Mouse (Mus musculus): ENCODE data around the gene Cdh13.

DNA sequence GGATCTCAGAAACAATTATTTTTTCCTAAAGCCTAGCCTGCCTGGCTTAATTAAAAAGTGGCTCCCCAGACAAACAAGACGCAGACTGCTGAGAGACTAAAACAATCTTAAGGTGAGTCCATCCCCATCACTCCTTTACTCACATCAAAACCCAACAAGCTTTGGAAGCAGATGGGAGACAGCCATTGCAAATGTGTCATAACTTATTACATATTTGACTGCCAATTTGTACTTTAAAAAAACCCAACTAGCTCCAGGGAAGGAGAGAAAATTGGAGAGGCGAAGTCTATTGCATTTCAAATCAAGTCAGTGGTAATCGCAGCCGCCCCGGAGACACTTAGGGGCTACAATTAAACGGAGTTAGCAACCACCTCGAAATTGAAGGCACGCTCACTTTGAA, 801.5 kb downstream of the Cdh13 start:
- TF ChIP-seq CTCF (IDR thresholded peaks at IDR 0.05; ENCODE audit: control insufficient read depth, insufficient read depth, insufficient read length) = no peak
- TF ChIP-seq MAX (IDR thresholded peaks at IDR 0.05) = no peak
- no peak for TF ChIP-seq USF1 (IDR thresholded peaks at IDR 0.05; ENCODE audit: low read depth)
- TF ChIP-seq MYOD1 (IDR thresholded peaks at IDR 0.05; ENCODE audit: control insufficient read depth, insufficient read length, low read depth) = no peak
